Mouse (Mus musculus) testis, adult 2 months (tissue): ENCODE measurements at regions not wholly inside any gene's neighbourhood (a gene's known extent, or its start where the extent isn't known, plus 50 kb on each side); places are given as distances from the start of the nearest gene placed in this dataset.

ENCODE experiments used
- CTCF ChIP-seq: fragments of 200-500 bp; IDR thresholded peaks from 2 replicates; pipeline ENCODE4 v1.5.1; 2012; ENCODE audit warnings: low read depth, mild to moderate bottlenecking, inconsistent platforms, low read length, moderate library complexity; ENCODE audit not compliant: control insufficient read depth, insufficient read depth, insufficient replicate concordance
- POLR2A ChIP-seq: fragments of 200-500 bp; IDR thresholded peaks from 2 replicates; pipeline ENCODE4 v1.6.1; 2012; ENCODE audit warnings: low read depth, mild to moderate bottlenecking, inconsistent platforms, low read length, moderate library complexity; ENCODE audit not compliant: control insufficient read depth

DNA sequence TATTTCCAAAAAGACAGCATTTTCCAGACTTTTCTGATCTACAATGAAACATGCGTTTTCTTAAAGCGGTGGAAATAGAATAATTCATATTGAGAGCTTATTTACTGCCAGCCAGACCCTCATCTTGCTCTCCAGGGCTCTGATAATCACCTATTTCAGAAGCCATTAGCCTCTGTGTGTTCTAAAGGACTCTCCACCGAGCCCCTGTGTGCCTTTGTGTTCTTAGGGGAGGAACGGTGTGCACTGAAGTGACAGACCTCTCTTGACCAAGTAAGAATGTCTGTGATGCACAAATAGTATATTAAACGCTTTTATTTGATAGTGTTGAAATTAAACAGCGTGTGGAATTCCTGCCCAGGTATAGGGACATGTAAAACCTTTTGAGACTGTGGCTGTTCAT is 73.1 kb upstream of the Sox2 start:
- TF ChIP-seq CTCF (no peak), POLR2A (no peak)
